Mouse (Mus musculus) kidney, embryonic 14.5 days (tissue): Measurements from ENCODE around the gene Tial1. TPM values are rescaled to one million over a fixed set of nuclear protein-coding genes. Genes with fewer than 3 reads are reported as not detected.

Experiments
- ATAC-seq: fragments of 200-750 bp; cut with Nextera tagmentation; 2 replicates; pipeline ENCODE4 v1.8.0; 2017; ENCODE audit warnings: moderate number of reproducible peaks, mild to moderate bottlenecking, moderate TSS enrichment, moderate library complexity; ENCODE audit not compliant: low FRiP score, low TSS enrichment
- H3K27ac ChIP-seq: fragments of 300-500 bp; sonication (generic); 2 replicates; pipeline ENCODE4 v1.5.1; 2014; ENCODE audit warnings: low read depth, mild to moderate bottlenecking, low read length, moderate library complexity, mixed read lengths
- H3K27me3 ChIP-seq: fragments of 300-500 bp; sonication (generic); 2 replicates; pipeline ENCODE4 v1.6.1; 2014; ENCODE audit warnings: mild to moderate bottlenecking, low read length; ENCODE audit not compliant: control insufficient read depth, insufficient read depth
- H3K36me3 ChIP-seq: fragments of 300-500 bp; sonication (generic); 2 replicates; pipeline ENCODE4 v1.6.1; 2014; ENCODE audit warnings: low read length, mixed read lengths; ENCODE audit not compliant: control insufficient read depth, insufficient read depth
- H3K4me1 ChIP-seq: fragments of 300-500 bp; sonication (generic); 2 replicates; pipeline ENCODE4 v1.6.1; 2014; ENCODE audit warnings: low read length, mixed read lengths; ENCODE audit not compliant: control insufficient read depth, insufficient read depth
- H3K4me2 ChIP-seq: fragments of 300-500 bp; sonication (generic); replicated peaks from 2 replicates; pipeline ENCODE4 v1.6.1; 2014; ENCODE audit warnings: low read depth, mild to moderate bottlenecking, low read length
- H3K4me3 ChIP-seq: fragments of 300-500 bp; sonication (generic); 2 replicates; pipeline ENCODE4 v1.5.1; 2014; ENCODE audit warnings: mild to moderate bottlenecking, low read length
- H3K9ac ChIP-seq: fragments of 300-500 bp; sonication (generic); 2 replicates; pipeline ENCODE4 v1.6.1; 2014; ENCODE audit warnings: low read depth, mild to moderate bottlenecking, low read length, moderate library complexity
- H3K9me3 ChIP-seq: fragments of 300-500 bp; sonication (generic); 2 replicates; pipeline ENCODE4 v1.6.1; 2016; ENCODE audit warnings: low read length; ENCODE audit not compliant: control insufficient read depth
- WGBS: fragments of 180-500 bp; shearing (Covaris S2); extraction: QIAGEN DNeasy Blood & Tissue Kit; methylation state at CpG from one replicate; pipeline ENCODE4 v1.1.7; 2014; 5-methylcytosine and 5-hydroxymethylcytosine counted together
- polyA plus RNA-seq: library from polyadenylated mRNA; unstranded; fragments of >200 nt; fragmentation: Nextera tagmentation; extraction: Ambion mirVana; gene quantifications from 2 replicates; pipeline ENCODE4 v1.2.1, GENCODE M21; 2014

The Tial1 gene
- polyA plus RNA-seq, 1 experiment from 2014 or later: 40.0 TPM

- Histone ChIP-seq H3K36me3 (no peaks in the 10 kb centered on the region), H3K4me1 (peaks cover 2% of the 10 kb centered on the region; the same call in 1 of the 2 replicates), H3K27me3 (peaks cover 28% of the 10 kb centered on the region), H3K27ac (no peak overlapping the region), H3K4me3 (no peak overlapping the region), H3K9me3 (no peaks in the 10 kb centered on the region), H3K9ac (no peak overlapping the region), H3K4me2 (no peak overlapping the region)
- no peak for ATAC-seq
- 71% methylated on average over 3 of the region's 3 CpGs for WGBS
Observed at GRCm38 (mm10) chr7:128422491-128422890, 39.0 kb downstream of the Tial1 start.

DNA sequence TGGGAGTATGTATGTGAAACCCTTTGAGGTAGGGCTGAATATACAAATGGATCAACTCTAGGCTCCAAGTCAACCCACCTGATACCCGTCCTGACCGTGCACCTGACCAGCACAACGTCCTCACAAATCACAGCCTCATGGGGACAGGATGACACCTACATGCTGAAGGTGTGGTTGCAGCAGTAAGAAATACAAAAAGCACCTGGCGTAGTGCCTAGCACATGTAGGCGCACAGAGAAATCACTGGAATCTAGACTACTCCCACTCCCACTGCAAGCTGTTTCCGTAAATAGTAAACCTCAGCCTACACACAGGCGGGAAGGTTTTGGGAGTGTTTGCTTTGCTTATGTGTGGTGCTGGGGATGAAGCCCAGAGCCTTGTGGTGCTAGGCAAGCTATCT is 39.8 kb downstream of the Tial1 start:
- Histone ChIP-seq H3K27ac (no peak overlapping the region), H3K4me3 (no peak overlapping the region), H3K9me3 (no peaks in the 10 kb centered on the region), H3K36me3 (no peaks in the 10 kb centered on the region), H3K27me3 (peaks cover 29% of the 10 kb centered on the region), H3K4me1 (peaks cover 7% of the 10 kb centered on the region; the same call in 1 of the 2 replicates), H3K9ac (no peak overlapping the region), H3K4me2 (no peak overlapping the region)
- ATAC-seq: no peak
- WGBS: 83% methylated on average over 7 of the region's 7 CpGs

DNA sequence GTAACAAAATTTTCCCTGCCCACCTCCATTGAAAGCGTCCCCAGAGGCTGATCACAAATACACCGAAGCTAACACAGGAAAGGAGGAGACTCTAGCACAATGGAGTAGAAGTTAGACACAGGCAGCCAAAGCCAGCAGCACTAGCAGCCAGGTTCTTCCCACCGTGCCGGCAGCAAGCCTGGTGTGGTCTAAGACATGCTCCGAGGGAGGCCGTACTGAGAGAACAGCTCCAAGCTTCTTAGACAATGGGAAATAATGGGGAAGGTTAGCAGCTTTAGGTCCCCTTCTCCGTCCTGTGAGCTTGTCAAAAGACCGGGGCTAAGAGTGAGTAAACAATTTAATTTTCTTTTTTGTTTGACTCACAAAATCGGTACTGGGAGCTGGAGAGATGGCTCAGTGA is 41.8 kb downstream of the Tial1 start:
- Histone ChIP-seq H3K27ac (no peak overlapping the region), H3K27me3 (peaks cover 44% of the 10 kb centered on the region), H3K36me3 (no peaks in the 10 kb centered on the region), H3K4me2 (no peak overlapping the region), H3K4me1 (peaks cover 7% of the 10 kb centered on the region; the same call in 1 of the 2 replicates), H3K4me3 (no peak overlapping the region), H3K9ac (no peak overlapping the region), H3K9me3 (no peaks in the 10 kb centered on the region)
- WGBS: 20% methylated on average over 9 of the region's 9 CpGs
- ATAC-seq: no peak

DNA sequence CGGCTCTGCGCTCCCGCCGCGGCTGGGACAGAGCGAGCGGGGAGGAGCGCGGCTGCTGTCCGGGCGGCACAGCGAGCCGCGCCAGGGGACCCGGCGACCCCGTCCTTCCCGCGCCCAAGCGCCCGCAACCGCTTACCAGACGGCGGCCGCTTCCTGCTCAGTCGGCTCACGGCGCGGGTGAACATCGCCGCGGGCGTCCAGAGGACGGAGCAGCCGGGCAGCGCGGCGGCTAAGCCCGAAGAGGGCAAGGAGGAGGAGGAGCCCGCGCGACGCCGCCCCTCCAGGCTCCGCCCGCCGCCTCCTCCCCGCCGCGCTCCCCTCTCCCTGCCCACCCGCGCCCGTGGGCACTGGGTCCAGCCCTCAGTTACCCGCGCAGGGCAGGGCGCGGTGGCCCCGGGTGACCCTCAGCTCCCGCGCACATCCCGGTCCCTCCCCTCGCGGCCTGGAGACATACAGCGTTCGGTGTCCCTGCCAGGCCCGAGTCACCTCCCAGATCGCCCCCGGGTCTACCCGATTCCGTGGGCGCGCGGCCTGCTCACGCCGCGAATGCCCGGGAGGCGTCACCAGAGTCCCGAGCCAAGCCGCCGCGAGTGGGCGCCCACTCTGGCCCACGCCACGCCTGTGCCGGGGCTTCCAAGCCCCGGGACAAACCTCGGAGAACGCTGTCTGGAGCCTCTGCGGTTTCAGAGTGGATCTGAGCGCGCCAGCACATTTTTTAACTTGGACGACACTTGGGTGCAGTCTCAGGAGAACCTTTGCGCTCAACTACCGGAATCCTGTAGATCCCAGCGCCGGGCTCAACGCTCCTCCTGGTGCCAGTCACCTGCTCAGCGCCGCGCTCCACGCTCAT is 43.4 kb downstream of the Tial1 start, which contains the start of gene Rgs10:
Rgs10 (minus strand) TSS at position 829 of the 850 bp plus-strand sequence.
- Histone ChIP-seq H3K4me1 (peaks cover 7% of the 10 kb centered on the region; the same call in 1 of the 2 replicates), H3K36me3 (no peaks in the 10 kb centered on the region), H3K4me3 (peak within 1 kb of the TSS; percentile 70), H3K9me3 (no peaks in the 10 kb centered on the region), H3K9ac (peak within 1 kb of the TSS; percentile 63), H3K27me3 (peaks cover 48% of the 10 kb centered on the region), H3K4me2 (peak within 1 kb of the TSS; percentile 99), H3K27ac (no peak within 1 kb of the TSS)
- WGBS: under 1% methylated on average over 78 of the region's 102 CpGs
- peak; percentile 78 for ATAC-seq

- H3K9me3 ChIP-seq: no peaks in the 10 kb centered on the region
- H3K36me3 ChIP-seq: no peaks in the 10 kb centered on the region
- H3K9ac ChIP-seq: peak overlapping the region; percentile 63
- peaks cover 7% of the 10 kb centered on the region; the same call in 1 of the 2 replicates for H3K4me1 ChIP-seq
- peak overlapping the region; percentile 70 for H3K4me3 ChIP-seq
- WGBS: 2% methylated on average over 31 of the region's 32 CpGs
- H3K27ac ChIP-seq: no peak overlapping the region
- H3K4me2 ChIP-seq: peak overlapping the region; percentile 99
- H3K27me3 ChIP-seq: peaks cover 48% of the 10 kb centered on the region
- ATAC-seq: 0 out of 2 replicates have a peak, but pooled peaks have one; percentile 16
Observed at GRCm38 (mm10) chr7:128417226-128417929, 44.1 kb downstream of the Tial1 start.

- Histone ChIP-seq H3K9ac (no peak overlapping the region), H3K36me3 (no peaks in the 10 kb centered on the region), H3K9me3 (no peaks in the 10 kb centered on the region), H3K27me3 (peaks cover 44% of the 10 kb centered on the region), H3K27ac (no peak overlapping the region), H3K4me3 (no peak overlapping the region; the same call in 1 of the 2 replicates), H3K4me2 (no peak overlapping the region), H3K4me1 (peaks cover 7% of the 10 kb centered on the region; the same call in 1 of the 2 replicates)
- 54% methylated on average over 6 of the region's 6 CpGs for WGBS
- ATAC-seq: no peak
Observed at GRCm38 (mm10) chr7:128416664-128417063, 44.9 kb downstream of the Tial1 start.

GRCm38 (mm10) chr7:128414433-128414832 is 47.1 kb downstream of the Tial1 start:
- H3K27me3 ChIP-seq: peaks cover 31% of the 10 kb centered on the region; the same call in 1 of the 2 replicates
- H3K9ac ChIP-seq: no peak overlapping the region
- 29% methylated on average over 8 of the region's 8 CpGs for WGBS
- H3K36me3 ChIP-seq: no peaks in the 10 kb centered on the region
- ATAC-seq: no peak
- no peaks in the 10 kb centered on the region for H3K9me3 ChIP-seq
- H3K27ac ChIP-seq: no peak overlapping the region
- no peak overlapping the region for H3K4me2 ChIP-seq
- peaks cover 7% of the 10 kb centered on the region; the same call in 1 of the 2 replicates for H3K4me1 ChIP-seq
- H3K4me3 ChIP-seq: no peak overlapping the region

DNA sequence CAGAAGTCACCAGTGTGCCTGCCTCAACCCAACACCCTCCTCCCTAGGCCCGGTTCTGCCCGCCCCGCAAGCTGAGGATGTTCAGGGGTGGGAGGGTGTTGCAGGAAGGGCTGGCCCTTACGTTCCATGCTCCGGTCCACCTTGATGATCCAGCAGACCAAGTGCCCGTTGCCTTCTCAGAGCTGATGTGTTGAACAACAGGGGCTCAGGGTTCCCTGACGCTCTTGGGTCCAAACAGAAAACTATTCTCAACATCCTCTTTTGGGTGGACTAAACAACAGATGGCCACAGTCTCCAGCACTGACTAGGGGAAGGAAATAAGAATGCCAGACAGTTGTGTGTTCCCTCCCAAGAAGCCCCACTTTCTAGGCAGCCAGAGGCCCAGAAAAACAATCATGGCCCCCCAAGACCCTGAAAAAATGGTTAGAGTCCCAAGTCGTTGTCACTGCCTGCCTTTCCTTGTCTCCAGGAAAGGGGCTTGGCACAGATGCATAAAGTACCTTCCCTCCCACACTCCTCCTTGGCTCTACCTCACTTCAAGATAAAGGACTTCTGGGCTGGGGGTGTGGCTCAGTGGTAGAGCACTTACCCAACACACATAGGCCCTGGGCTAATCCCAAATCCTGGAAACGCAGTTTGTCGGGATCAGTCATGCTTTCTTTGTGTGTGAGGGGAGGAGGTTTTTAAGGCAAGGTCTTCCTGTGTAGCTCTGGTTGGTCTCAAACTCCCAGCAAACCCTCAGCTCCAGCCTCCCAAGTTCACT is 49.3 kb downstream of the Tial1 start:
- ATAC-seq: no peak
- WGBS: 67% methylated on average over 10 of the region's 10 CpGs
- H3K9me3 ChIP-seq: no peaks in the 10 kb centered on the region
- no peaks in the 10 kb centered on the region for H3K36me3 ChIP-seq
- no peak overlapping the region for H3K9ac ChIP-seq
- no peak overlapping the region for H3K27ac ChIP-seq
- H3K4me1 ChIP-seq: peaks cover 3% of the 10 kb centered on the region; the same call in 1 of the 2 replicates
- no peak overlapping the region for H3K4me2 ChIP-seq
- H3K4me3 ChIP-seq: no peak overlapping the region
- peaks cover 21% of the 10 kb centered on the region; the same call in 1 of the 2 replicates for H3K27me3 ChIP-seq
